Mouse (Mus musculus): ENCODE results near the gene Asrgl1.

- TF ChIP-seq CTCF (IDR thresholded peaks at IDR 0.05; ENCODE audit: low read depth, low read length) = no peak
- TF ChIP-seq POLR2A (IDR thresholded peaks at IDR 0.05; ENCODE audit: extremely low read depth, insufficient read depth, low read length) = no peak
Measured at GRCm38 (mm10) chr19:9108536-9108935, 26.9 kb downstream of the Asrgl1 start.

Measured in liver, adult 2 months (tissue).